Mouse (Mus musculus): ENCODE results near the gene Trappc6a. TPM values are rescaled to one million over a fixed set of nuclear protein-coding genes. Genes with fewer than 3 reads are reported as not detected.
"Not testable (repeated sequence)": the region's sequence is repeated elsewhere in the genome, so short reads cannot be mapped to it uniquely, and the experiment has no call there.

The Trappc6a gene
- total and polyA plus RNA-seq, 3 experiments = 32.2 to 45.0 (median 33.5) TPM

DNA sequence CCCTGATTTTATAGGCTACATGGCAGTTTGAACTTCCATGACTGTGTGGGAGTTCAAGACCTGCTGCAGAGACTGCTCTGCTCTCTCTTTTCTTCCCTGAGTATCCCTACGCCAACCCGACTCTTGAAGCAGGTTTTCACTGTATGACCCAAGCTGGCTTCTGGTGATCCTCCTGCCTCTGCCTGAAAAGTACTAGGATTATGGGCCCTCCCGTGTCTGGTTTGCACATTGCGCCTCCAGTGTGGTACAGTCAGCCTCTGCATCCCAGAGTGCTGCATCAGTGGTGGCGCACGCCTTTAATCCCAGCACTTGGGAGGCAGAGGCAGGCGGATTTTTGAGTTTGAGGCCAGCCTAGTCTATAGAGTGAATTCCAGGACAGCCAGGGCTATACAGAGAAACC is 1.6 kb downstream of the Trappc6a start:
- intact Hi-C loops (cut with DNase I) = loop anchor here (2.0 kb wide), 2 partner anchors 51 to 63 kb away; partner anchors contain the start of gene Mark4
- Histone ChIP-seq H3K27ac (peak overlapping the region; percentile 82), H3K4me3 (no peak overlapping the region), H3K36me3 (ENCODE audit: control insufficient read depth, insufficient read depth, low read length) (no peaks in the 10 kb centered on the region), H3K27me3 (ENCODE audit: control insufficient read depth, insufficient read depth, low read length) (no peaks in the 10 kb centered on the region), H3K9ac (ENCODE audit: low read depth, low read length) (no peak overlapping the region), H3K4me1 (ENCODE audit: control insufficient read depth, insufficient read depth, low read length) (peaks cover 6% of the 10 kb centered on the region), H3K79me2 (replicated peaks; ENCODE audit: control insufficient read depth, insufficient read depth, low read length) (no peaks in the 10 kb centered on the region)
- no peak for DNase-seq
- 92% methylated on average over 7 of the region's 7 CpGs for WGBS
- TF ChIP-seq EP300 (IDR thresholded peaks at IDR 0.05; ENCODE audit: insufficient read depth, low read depth, low read length) = no peak

DNA sequence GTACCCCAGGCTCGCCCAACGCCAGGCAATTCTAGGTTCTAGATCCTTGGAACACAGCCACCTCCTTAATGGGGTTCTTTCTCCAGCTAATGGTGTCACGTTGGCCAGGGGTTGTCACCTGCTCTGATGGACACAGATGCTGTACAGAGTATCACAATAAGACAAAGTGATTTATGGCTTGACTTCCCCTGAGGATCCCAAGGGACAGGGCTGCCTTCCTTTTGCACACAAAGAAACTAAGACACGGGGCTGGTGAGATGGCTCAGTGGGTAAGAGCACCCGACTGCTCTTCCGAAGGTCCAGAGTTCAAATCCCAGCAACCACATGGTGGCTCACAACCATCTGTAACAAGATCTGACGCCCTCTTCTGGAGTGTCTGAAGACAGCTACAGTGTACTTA is 3.7 kb downstream of the Trappc6a start:
- 71% methylated on average over 7 of the region's 7 CpGs for WGBS
- H3K4me1 ChIP-seq (ENCODE audit: control insufficient read depth, insufficient read depth, low read length); H3K27ac ChIP-seq; H3K27me3 ChIP-seq (ENCODE audit: control insufficient read depth, insufficient read depth, low read length); H3K4me3 ChIP-seq; H3K36me3 ChIP-seq (ENCODE audit: control insufficient read depth, insufficient read depth, low read length); DNase-seq; H3K79me2 ChIP-seq (replicated peaks; ENCODE audit: control insufficient read depth, insufficient read depth, low read length); H3K9ac ChIP-seq (ENCODE audit: low read depth, low read length): not testable (repeated sequence)
- intact Hi-C loops (cut with DNase I) = loop anchor here (2.0 kb wide), 1 partner anchor 61 kb away; no protein-coding TSS in a partner anchor

- intact Hi-C loops (cut with DNase I) = no loop called here
- no peak for TF ChIP-seq CTCF (IDR thresholded peaks at IDR 0.05)
- TF ChIP-seq EP300 (IDR thresholded peaks at IDR 0.05; ENCODE audit: insufficient read depth, low read depth, low read length) = no peak
- no peak for TF ChIP-seq POLR2A (IDR thresholded peaks at IDR 0.05; ENCODE audit: insufficient read depth, low read depth, low read length)
- Histone ChIP-seq H3K36me3 (ENCODE audit: control insufficient read depth, insufficient read depth, low read length) (no peaks in the 10 kb centered on the region), H3K4me3 (no peak overlapping the region), H3K27me3 (ENCODE audit: control insufficient read depth, insufficient read depth, low read length) (no peaks in the 10 kb centered on the region), H3K9ac (ENCODE audit: low read depth, low read length) (no peak overlapping the region), H3K4me1 (ENCODE audit: control insufficient read depth, insufficient read depth, low read length) (peaks cover 6% of the 10 kb centered on the region), H3K27ac (no peak overlapping the region), H3K79me2 (replicated peaks; ENCODE audit: control insufficient read depth, insufficient read depth, low read length) (no peaks in the 10 kb centered on the region)
- 59% methylated on average over 6 of the region's 6 CpGs for WGBS
- no peak for DNase-seq
Measured at GRCm38 (mm10) chr7:19512353-19512752, 4.2 kb downstream of the Trappc6a start.

DNA sequence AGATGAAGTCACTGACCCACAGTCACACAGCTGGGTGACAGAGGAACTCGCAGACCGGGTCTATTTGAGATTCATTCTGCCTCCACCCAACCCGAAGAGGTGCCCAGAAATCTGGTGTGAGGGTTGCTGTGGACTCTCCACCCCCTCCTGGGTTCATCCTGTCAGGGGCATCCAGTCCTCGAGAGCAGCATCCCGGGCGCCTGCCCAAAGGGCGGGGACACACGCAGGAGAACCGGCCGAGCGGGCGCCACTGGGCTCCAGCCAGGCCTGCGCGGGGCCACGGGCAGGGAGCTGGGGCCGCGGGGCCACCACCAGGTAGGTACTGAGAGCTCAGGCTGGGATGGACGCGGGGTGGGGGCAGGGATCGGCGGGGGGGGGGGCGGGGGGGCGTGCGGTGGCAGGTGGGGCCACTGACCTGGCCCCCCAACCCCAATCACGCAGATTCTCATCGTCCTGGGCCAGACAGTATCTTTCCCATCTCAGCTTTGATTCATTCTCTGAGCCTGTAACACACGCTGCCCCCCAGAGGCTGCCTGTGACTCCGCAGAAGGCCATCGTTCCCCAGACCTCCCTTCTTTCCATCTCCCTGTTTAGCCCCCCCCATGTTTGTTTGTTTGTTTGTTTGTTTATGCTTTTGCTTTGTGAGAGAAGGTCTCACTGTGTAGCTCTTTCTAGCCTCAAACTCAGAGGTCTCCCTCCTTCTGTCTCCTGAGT is 9.6 kb downstream of the Trappc6a start, which contains the start of gene Nkpd1:
Gene Nkpd1, plus strand, starts transcription at position 187 of the 714 bp plus-strand sequence.
- TF ChIP-seq CTCF (IDR thresholded peaks at IDR 0.05) (peak; percentile 52), EP300 (IDR thresholded peaks at IDR 0.05; ENCODE audit: insufficient read depth, low read depth, low read length) (no peak)
- intact Hi-C loops (cut with DNase I) = no loop called here
- Histone ChIP-seq H3K79me2 (replicated peaks; ENCODE audit: control insufficient read depth, insufficient read depth, low read length) (no peaks in the 10 kb centered on the region), H3K27me3 (ENCODE audit: control insufficient read depth, insufficient read depth, low read length) (peaks cover 5% of the 10 kb centered on the region), H3K27ac (no peak within 1 kb of the TSS), H3K4me3 (no peak within 1 kb of the TSS), H3K9ac (ENCODE audit: low read depth, low read length) (no peak within 1 kb of the TSS), H3K4me1 (ENCODE audit: control insufficient read depth, insufficient read depth, low read length) (no peaks in the 10 kb centered on the region), H3K36me3 (ENCODE audit: control insufficient read depth, insufficient read depth, low read length) (no peaks in the 10 kb centered on the region)
- DNase-seq = no peak
- WGBS = 6% methylated on average over 29 of the region's 29 CpGs

- TF ChIP-seq POLR2A (IDR thresholded peaks at IDR 0.05; ENCODE audit: insufficient read depth, low read depth, low read length) (no peak), EP300 (IDR thresholded peaks at IDR 0.05; ENCODE audit: insufficient read depth, low read depth, low read length) (no peak), CTCF (IDR thresholded peaks at IDR 0.05) (no peak)
- no peaks in the 10 kb centered on the region for H3K36me3 ChIP-seq (ENCODE audit: control insufficient read depth, insufficient read depth, low read length)
- peaks cover 17% of the 10 kb centered on the region for H3K27me3 ChIP-seq (ENCODE audit: control insufficient read depth, insufficient read depth, low read length)
- intact Hi-C loops (cut with DNase I) = no loop called here
- H3K4me3 ChIP-seq = no peak overlapping the region
- DNase-seq = no peak
- H3K9ac ChIP-seq (ENCODE audit: low read depth, low read length) = no peak overlapping the region
- no peaks in the 10 kb centered on the region for H3K4me1 ChIP-seq (ENCODE audit: control insufficient read depth, insufficient read depth, low read length)
- WGBS = 16% methylated on average over 22 of the region's 23 CpGs
- H3K27ac ChIP-seq = no peak overlapping the region
- no peaks in the 10 kb centered on the region for H3K79me2 ChIP-seq (replicated peaks; ENCODE audit: control insufficient read depth, insufficient read depth, low read length)
Measured at GRCm38 (mm10) chr7:19520032-19520431, 11.8 kb downstream of the Trappc6a start.

DNA sequence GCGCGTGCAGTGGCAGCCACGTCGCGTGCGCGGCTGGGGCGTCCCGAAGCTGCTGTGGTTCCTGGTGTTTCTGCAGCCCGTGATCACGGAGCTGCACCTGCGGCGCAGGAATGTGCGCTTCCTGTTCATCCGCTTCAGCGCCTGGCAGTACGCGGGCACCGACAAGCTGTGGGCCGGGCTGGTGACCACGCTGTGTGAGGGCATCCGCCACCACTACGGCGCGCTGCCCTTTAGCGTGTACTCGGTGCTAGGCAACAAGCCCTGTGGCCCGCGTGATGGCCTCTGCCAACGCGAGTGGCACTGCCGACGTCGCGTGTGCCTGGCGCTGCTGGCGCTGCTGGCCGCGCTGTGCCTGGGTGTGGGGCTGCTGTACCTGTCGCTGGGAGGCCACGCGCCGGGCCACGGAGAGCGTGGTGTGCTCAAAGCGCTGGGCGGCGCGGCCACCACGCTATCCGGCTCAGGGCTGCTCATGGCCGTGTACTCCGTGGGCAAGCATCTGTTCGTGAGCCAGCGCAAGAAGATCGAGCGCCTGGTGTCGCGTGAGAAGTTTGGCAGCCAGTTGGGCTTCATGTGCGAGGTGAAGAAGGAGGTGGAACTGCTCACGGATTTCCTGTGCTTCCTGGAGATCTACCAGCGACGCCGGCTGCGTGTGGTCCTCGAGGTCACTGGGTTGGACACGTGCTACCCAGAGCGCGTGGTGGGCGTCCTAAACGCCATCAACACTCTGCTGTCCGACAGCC is 15.0 kb downstream of the Trappc6a start:
- DNase-seq = no peak
- peaks cover 17% of the 10 kb centered on the region for H3K27me3 ChIP-seq (ENCODE audit: control insufficient read depth, insufficient read depth, low read length)
- no peak overlapping the region for H3K9ac ChIP-seq (ENCODE audit: low read depth, low read length)
- 9% methylated on average over 72 of the region's 72 CpGs for WGBS
- H3K79me2 ChIP-seq (replicated peaks; ENCODE audit: control insufficient read depth, insufficient read depth, low read length) = no peaks in the 10 kb centered on the region
- H3K27ac ChIP-seq = no peak overlapping the region
- peak overlapping the region; percentile 39 for H3K4me3 ChIP-seq
- no peaks in the 10 kb centered on the region for H3K36me3 ChIP-seq (ENCODE audit: control insufficient read depth, insufficient read depth, low read length)
- H3K4me1 ChIP-seq (ENCODE audit: control insufficient read depth, insufficient read depth, low read length) = no peaks in the 10 kb centered on the region
- TF ChIP-seq EP300 (IDR thresholded peaks at IDR 0.05; ENCODE audit: insufficient read depth, low read depth, low read length) (no peak), CTCF (IDR thresholded peaks at IDR 0.05) (no peak), POLR2A (IDR thresholded peaks at IDR 0.05; ENCODE audit: insufficient read depth, low read depth, low read length) (no peak)
- intact Hi-C loops (cut with DNase I) = no loop called here

Measured in heart, adult 2 months (tissue).